Mouse (Mus musculus) hindlimb bud, embryonic 11.5 days (tissue): ENCODE measurements around the gene Olfr615.
"Not testable (repeated sequence)": the region's sequence is repeated elsewhere in the genome, so short reads cannot be mapped to it uniquely, and the experiment has no call there.

ENCODE experiments used
- DNase-seq: peaks from one replicate; pipeline ENCODE4 v3.0.0-alpha.2; 2012; ENCODE audit warnings: low read depth, low spot score; ENCODE audit errors: extremely low spot score

The Olfr615 gene

GRCm38 (mm10) chr7:103555779-103556178 is at the start of gene Olfr615:
TSS of gene Olfr615 (plus strand) at chr7:103556079.
- DNase-seq: no peak

- DNase-seq: no peak
These were observed 43.9 kb upstream of the Olfr615 start, which contains the start of gene Olfr610 for GRCm38 (mm10) chr7:103512022-103512421. TSS of gene Olfr610 (minus strand) at chr7:103512122.

- DNase-seq: not testable (repeated sequence)
These were observed 35.1 kb upstream of the Olfr615 start, which contains the start of gene Olfr611 for GRCm38 (mm10) chr7:103520746-103521145. TSS of gene Olfr611 (minus strand) at chr7:103520846.

- DNase-seq: not testable (repeated sequence)
These were observed 13.3 kb upstream of the Olfr615 start, which contains the start of gene Olfr612 for GRCm38 (mm10) chr7:103542617-103543016. TSS of gene Olfr612 (minus strand) at chr7:103542717.

GRCm38 (mm10) chr7:103547774-103548173 is 8.1 kb upstream of the Olfr615 start, which contains the start of gene Olfr613:
TSS of gene Olfr613 (plus strand) at chr7:103548074.
- no peak for DNase-seq

GRCm38 (mm10) chr7:103569043-103569442 is 13.2 kb downstream of the Olfr615 start, which contains the start of gene Olfr616:
TSS of gene Olfr616 (minus strand) at chr7:103569143.
- DNase-seq: no peak

- no peak for DNase-seq
These were observed 16.9 kb downstream of the Olfr615 start, which contains the start of gene Olfr617 for GRCm38 (mm10) chr7:103572761-103573160. TSS of gene Olfr617 (plus strand) at chr7:103573061.

GRCm38 (mm10) chr7:103589803-103590202 is 33.9 kb downstream of the Olfr615 start, which contains the start of gene Olfr618:
TSS of gene Olfr618 (plus strand) at chr7:103590103.
- DNase-seq: no peak

GRCm38 (mm10) chr7:103600275-103600674 is 44.4 kb downstream of the Olfr615 start, which contains the start of gene Olfr619:
TSS of gene Olfr619 (plus strand) at chr7:103600575.
- no peak for DNase-seq

- no peak for DNase-seq
These were observed 51.5 kb downstream of the Olfr615 start for GRCm38 (mm10) chr7:103607425-103607824.

GRCm38 (mm10) chr7:103612434-103612833 is 56.6 kb downstream of the Olfr615 start, which contains the start of gene Olfr620:
TSS of gene Olfr620 (minus strand) at chr7:103612534.
- DNase-seq: no peak
